Mouse (Mus musculus) CH12.LX (cell line): ENCODE data around the gene Pbxip1.

Experiments
- CTCF ChIP-seq, 2 experiments: IDR thresholded peaks in 1 of 2; conservative IDR thresholded peaks in 1 of 2; 2 replicates each; pipeline ENCODE4 v1.5.1; 2011 to 2012; ENCODE audit warnings: low read depth in 2 of 2, low read length in 2 of 2, improper control_type of control experiment in 1 of 2, inconsistent platforms in 1 of 2, mild to moderate bottlenecking in 1 of 2, moderate library complexity in 1 of 2
- POLR2A ChIP-seq: IDR thresholded peaks from 2 replicates; pipeline ENCODE4 v1.6.1; 2011; ENCODE audit warnings: low read depth, mild to moderate bottlenecking, improper control_type of control experiment, low read length
- RAD21 ChIP-seq: IDR thresholded peaks from 2 replicates; pipeline ENCODE4 v1.6.1; 2011; ENCODE audit warnings: low read depth, mild to moderate bottlenecking, low read length, improper control_type of control experiment, moderate library complexity
- ZNF384 ChIP-seq: IDR thresholded peaks from 2 replicates; pipeline ENCODE4 v1.6.1; 2012; ENCODE audit warnings: low read depth, low read length, improper control_type of control experiment, inconsistent platforms

DNA sequence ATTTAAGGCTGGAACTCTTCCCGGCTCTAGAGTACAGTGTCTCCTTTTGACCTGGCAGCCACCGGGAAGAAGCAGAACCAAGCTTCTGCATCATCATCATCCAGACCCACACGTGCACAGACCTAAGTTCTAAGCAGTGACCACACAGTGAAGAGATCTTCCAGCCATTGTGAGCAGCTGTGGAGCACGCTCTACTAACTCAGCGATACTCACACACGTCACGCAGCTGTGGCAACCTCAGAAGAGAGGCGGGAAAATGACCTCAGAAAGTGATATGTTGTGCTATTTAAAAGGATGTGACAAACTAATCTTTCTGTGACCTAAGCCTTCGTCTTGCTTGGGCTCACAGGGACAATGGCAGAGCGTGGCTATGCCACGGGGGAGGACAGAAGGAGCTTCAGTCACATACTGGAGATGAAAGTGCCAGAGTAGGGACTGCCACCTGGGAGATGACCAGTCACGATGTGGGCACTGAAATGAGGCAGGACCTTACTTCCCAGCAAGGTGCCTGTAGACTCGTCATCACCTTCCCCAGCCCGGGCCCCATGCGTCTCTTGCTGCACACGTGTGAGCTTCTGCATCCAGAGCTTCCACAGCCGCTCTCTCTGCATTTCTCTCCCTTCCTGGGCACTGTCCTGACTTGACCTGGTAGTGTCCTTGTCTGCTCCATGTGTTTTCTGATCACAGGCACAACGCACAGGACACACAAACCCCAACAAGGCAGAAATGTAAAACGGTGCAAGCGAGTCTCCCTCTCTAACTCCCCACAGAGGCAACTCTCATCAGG, 50.6 kb downstream of the Pbxip1 start:
- TF ChIP-seq ZNF384 (no peak), RAD21 (no peak), CTCF (conservative IDR thresholded peaks at IDR 0.05 in 1 of 2, IDR thresholded peaks at IDR 0.05 in 1 of 2; ENCODE audit: low read depth in 2 of 2, low read length in 2 of 2) (no peak), POLR2A (no peak)
